Mouse (Mus musculus) frontal cortex, adult 2 months (tissue): Measurements from ENCODE around the gene Zfp260. TPM values are rescaled to one million over a fixed set of nuclear protein-coding genes. Genes with fewer than 3 reads are reported as not detected.
"Not testable (repeated sequence)": the region's sequence is repeated elsewhere in the genome, so short reads cannot be mapped to it uniquely, and the experiment has no call there.

Source experiments
- DNase-seq, 2 experiments: peaks; one replicate each; pipeline ENCODE4 v3.0.0; 2022; ENCODE audit warnings: low spot score in 1 of 2; ENCODE audit errors: extremely low spot score in 1 of 2
- polyA plus RNA-seq: library from polyadenylated mRNA; depleted of rRNA; stranded (reverse); fragments of >200 nt; gene quantifications from 2 replicates; pipeline ENCODE4 v1.2.3, GENCODE M21; 2012; rRNA removed

Gene Zfp260
- polyA plus RNA-seq, result 34.8 and 35.4 TPM in 2 replicates

- peak; percentile 88 to 93 for DNase-seq
Observed at GRCm38 (mm10) chr7:30094646-30095429, at the start of gene Zfp260. Zfp260 (plus strand) TSS chr7:30094777.

GRCm38 (mm10) chr7:30048126-30048525 lies 46.5 kb upstream of the Zfp260 start:
- DNase-seq, result no peak

- DNase-seq, result peak; percentile 87 to 95
Observed at GRCm38 (mm10) chr7:30050882-30051548, 43.6 kb upstream of the Zfp260 start, which contains the start of gene Zfp14. Zfp14 (minus strand) TSS chr7:30051380.

- DNase-seq, result no peak
Observed at GRCm38 (mm10) chr7:30053591-30053990, 41.0 kb upstream of the Zfp260 start.

- no peak for DNase-seq
Observed at GRCm38 (mm10) chr7:30060341-30060740, 34.2 kb upstream of the Zfp260 start.

GRCm38 (mm10) chr7:30062478-30062877 lies 32.1 kb upstream of the Zfp260 start:
- no peak for DNase-seq

GRCm38 (mm10) chr7:30064622-30065021 lies 30.0 kb upstream of the Zfp260 start:
- no peak for DNase-seq

GRCm38 (mm10) chr7:30072146-30073028 lies 22.2 kb upstream of the Zfp260 start, which contains the start of gene Zfp82:
Zfp82 (minus strand) TSS chr7:30072900.
- peak; percentile 44 to 86 for DNase-seq

GRCm38 (mm10) chr7:30086524-30086923 lies 8.1 kb upstream of the Zfp260 start:
- DNase-seq, result peak in 1 of 2 experiments; percentile 74

GRCm38 (mm10) chr7:30089405-30089804 lies 5.2 kb upstream of the Zfp260 start:
- no peak for DNase-seq

GRCm38 (mm10) chr7:30090092-30090969 lies 4.2 kb upstream of the Zfp260 start, which contains the start of the genes Gm26920 and Zfp566:
Gm26920 (minus strand) TSS chr7:30090410.
Zfp566 (minus strand) TSS chr7:30090527.
- peak; percentile 94 to 97 for DNase-seq

GRCm38 (mm10) chr7:30090970-30091585 lies 3.5 kb upstream of the Zfp260 start:
- DNase-seq, result peak in 1 of 2 experiments; percentile 36

- DNase-seq, result no peak
Observed at GRCm38 (mm10) chr7:30092666-30093065, 1.9 kb upstream of the Zfp260 start.

GRCm38 (mm10) chr7:30093918-30094415 lies 610 bp upstream of the Zfp260 start:
- DNase-seq, result no peak

- no peak for DNase-seq
Observed at GRCm38 (mm10) chr7:30095551-30096125, 1.1 kb downstream of the Zfp260 start.

GRCm38 (mm10) chr7:30099297-30099696 lies 4.7 kb downstream of the Zfp260 start:
- peak; percentile 79 to 87 for DNase-seq

GRCm38 (mm10) chr7:30116076-30116475 lies 21.5 kb downstream of the Zfp260 start:
- no peak for DNase-seq

GRCm38 (mm10) chr7:30117935-30118334 lies 23.4 kb downstream of the Zfp260 start:
- not testable (repeated sequence) for DNase-seq
